Mouse (Mus musculus) neural tube, embryonic 14.5 days (tissue): ENCODE measurements around the gene Rnf183. TPM values are rescaled to one million over a fixed set of nuclear protein-coding genes. Genes with fewer than 3 reads are reported as not detected.

Experiments used
- ATAC-seq: fragments of 200-750 bp; cut with Nextera tagmentation; 2 replicates; pipeline ENCODE4 v1.8.0; 2017; ENCODE audit warnings: low read depth, mild to moderate bottlenecking, moderate TSS enrichment, moderate library complexity
- H3K27ac ChIP-seq: fragments of 300-500 bp; sonication (generic); 2 replicates; pipeline ENCODE4 v1.5.1; 2014; ENCODE audit warnings: low read depth, mild to moderate bottlenecking, control low read depth, low read length, moderate library complexity, mixed read lengths
- H3K27me3 ChIP-seq: fragments of 300-500 bp; sonication (generic); 2 replicates; pipeline ENCODE4 v1.6.1; 2014; ENCODE audit warnings: low read length; ENCODE audit not compliant: control insufficient read depth, insufficient read depth
- H3K36me3 ChIP-seq: fragments of 300-500 bp; sonication (generic); 2 replicates; pipeline ENCODE4 v1.6.1; 2014; ENCODE audit warnings: low read length, mixed read lengths; ENCODE audit not compliant: control insufficient read depth, insufficient read depth
- H3K4me1 ChIP-seq: fragments of 300-500 bp; sonication (generic); 2 replicates; pipeline ENCODE4 v1.6.1; 2014; ENCODE audit warnings: low read length; ENCODE audit not compliant: control insufficient read depth, insufficient read depth
- H3K4me2 ChIP-seq: fragments of 300-500 bp; sonication (generic); 2 replicates; pipeline ENCODE4 v1.6.1; 2014; ENCODE audit warnings: mild to moderate bottlenecking, low read depth, low read length, control low read depth
- H3K4me3 ChIP-seq: fragments of 300-500 bp; sonication (generic); 2 replicates; pipeline ENCODE4 v1.5.1; 2014; ENCODE audit warnings: low read depth, low read length, control low read depth, mixed read lengths
- H3K9ac ChIP-seq: fragments of 300-500 bp; sonication (generic); replicated peaks from 2 replicates; pipeline ENCODE4 v1.6.1; 2014; ENCODE audit warnings: low read depth, mild to moderate bottlenecking, control low read depth, low read length, mixed read lengths
- H3K9me3 ChIP-seq: fragments of 300-500 bp; sonication (generic); 2 replicates; pipeline ENCODE4 v1.6.1; 2016; ENCODE audit warnings: low read length; ENCODE audit not compliant: control insufficient read depth
- WGBS: fragments of 180-500 bp; shearing (Covaris S2); extraction: QIAGEN DNeasy Blood & Tissue Kit; methylation state at CpG from one replicate; pipeline ENCODE4 v1.1.7; 2014; 5-methylcytosine and 5-hydroxymethylcytosine counted together
- polyA plus RNA-seq: library from polyadenylated mRNA; unstranded; fragments of >200 nt; fragmentation: Nextera tagmentation; extraction: Ambion mirVana; gene quantifications from 2 replicates; pipeline ENCODE4 v1.2.1, GENCODE M21; 2014

Rnf183 gene
- polyA plus RNA-seq, 1 experiment from 2014 or later = 0.19 TPM

- Histone ChIP-seq H3K36me3 (no peaks in the 10 kb centered on the region), H3K4me2 (no peak overlapping the region), H3K9ac (no peak overlapping the region), H3K27ac (no peak overlapping the region), H3K4me3 (no peak overlapping the region), H3K9me3 (no peaks in the 10 kb centered on the region), H3K27me3 (no peaks in the 10 kb centered on the region), H3K4me1 (no peaks in the 10 kb centered on the region)
- no peak for ATAC-seq
- 91% methylated on average over 3 of the region's 3 CpGs for WGBS
Observed at GRCm38 (mm10) chr4:62437256-62437778, 2.3 kb upstream of the Rnf183 start.

GRCm38 (mm10) chr4:62433939-62434870, 847 bp downstream of the Rnf183 start:
- no peaks in the 10 kb centered on the region for H3K4me1 ChIP-seq
- H3K27me3 ChIP-seq = no peaks in the 10 kb centered on the region
- no peak overlapping the region for H3K9ac ChIP-seq
- no peaks in the 10 kb centered on the region for H3K9me3 ChIP-seq
- H3K4me3 ChIP-seq = no peak overlapping the region
- WGBS = 81% methylated on average over 7 of the region's 7 CpGs
- ATAC-seq = no peak
- no peak overlapping the region for H3K27ac ChIP-seq
- H3K36me3 ChIP-seq = no peaks in the 10 kb centered on the region
- no peak overlapping the region for H3K4me2 ChIP-seq

GRCm38 (mm10) chr4:62431522-62431921, 3.5 kb downstream of the Rnf183 start:
- H3K9ac ChIP-seq = no peak overlapping the region
- WGBS = 91% methylated on average over 4 of the region's 4 CpGs
- ATAC-seq = no peak
- H3K4me3 ChIP-seq = no peak overlapping the region
- H3K9me3 ChIP-seq = no peaks in the 10 kb centered on the region
- H3K27me3 ChIP-seq = no peaks in the 10 kb centered on the region
- H3K4me1 ChIP-seq = no peaks in the 10 kb centered on the region
- no peak overlapping the region for H3K27ac ChIP-seq
- H3K4me2 ChIP-seq = no peak overlapping the region
- no peaks in the 10 kb centered on the region for H3K36me3 ChIP-seq

GRCm38 (mm10) chr4:62430678-62431077, 4.4 kb downstream of the Rnf183 start:
- H3K9ac ChIP-seq = no peak overlapping the region
- no peaks in the 10 kb centered on the region for H3K36me3 ChIP-seq
- no peaks in the 10 kb centered on the region for H3K9me3 ChIP-seq
- no peak overlapping the region for H3K4me2 ChIP-seq
- H3K27ac ChIP-seq = no peak overlapping the region
- H3K27me3 ChIP-seq = no peaks in the 10 kb centered on the region
- no peak for ATAC-seq
- H3K4me3 ChIP-seq = no peak overlapping the region
- H3K4me1 ChIP-seq = no peaks in the 10 kb centered on the region

GRCm38 (mm10) chr4:62429616-62430015, 5.4 kb downstream of the Rnf183 start:
- no peak for ATAC-seq
- Histone ChIP-seq H3K36me3 (peaks cover 5% of the 10 kb centered on the region), H3K9ac (no peak overlapping the region)

GRCm38 (mm10) chr4:62427978-62428758, 6.9 kb downstream of the Rnf183 start:
- H3K9ac ChIP-seq = no peak overlapping the region
- H3K4me3 ChIP-seq = no peak overlapping the region
- peaks cover 16% of the 10 kb centered on the region for H3K36me3 ChIP-seq
- no peak overlapping the region for H3K27ac ChIP-seq
- H3K4me2 ChIP-seq = no peak overlapping the region
- no peaks in the 10 kb centered on the region for H3K27me3 ChIP-seq
- no peaks in the 10 kb centered on the region for H3K9me3 ChIP-seq
- no peak for ATAC-seq
- no peaks in the 10 kb centered on the region for H3K4me1 ChIP-seq
- 78% methylated on average over 17 of the region's 17 CpGs for WGBS

More at GRCm38 (mm10) chr4:62429616-62430015, 5.4 kb downstream of the Rnf183 start:
- no peaks in the 10 kb centered on the region for H3K9me3 ChIP-seq
- no peak overlapping the region for H3K4me2 ChIP-seq
- no peak overlapping the region for H3K27ac ChIP-seq
- WGBS = 87% methylated on average over 9 of the region's 9 CpGs
- H3K27me3 ChIP-seq = no peaks in the 10 kb centered on the region
- H3K4me1 ChIP-seq = no peaks in the 10 kb centered on the region
- no peak overlapping the region for H3K4me3 ChIP-seq

- Histone ChIP-seq H3K4me3 (no peak overlapping the region), H3K9ac (no peak overlapping the region), H3K4me1 (no peaks in the 10 kb centered on the region), H3K4me2 (no peak overlapping the region), H3K36me3 (peaks cover 33% of the 10 kb centered on the region), H3K27ac (no peak overlapping the region), H3K9me3 (no peaks in the 10 kb centered on the region), H3K27me3 (no peaks in the 10 kb centered on the region)
- no peak for ATAC-seq
- WGBS = 89% methylated on average over 4 of the region's 4 CpGs
Observed at GRCm38 (mm10) chr4:62425891-62426290, 9.2 kb downstream of the Rnf183 start.

GRCm38 (mm10) chr4:62419091-62419490, 16.0 kb downstream of the Rnf183 start:
- Histone ChIP-seq H3K27ac (no peak overlapping the region), H3K4me2 (no peak overlapping the region), H3K36me3 (peaks cover 85% of the 10 kb centered on the region), H3K4me1 (no peaks in the 10 kb centered on the region), H3K27me3 (no peaks in the 10 kb centered on the region), H3K9me3 (no peaks in the 10 kb centered on the region), H3K9ac (no peak overlapping the region), H3K4me3 (no peak overlapping the region)
- WGBS = 97% methylated on average over 6 of the region's 6 CpGs
- no peak for ATAC-seq

- no peaks in the 10 kb centered on the region for H3K27me3 ChIP-seq
- H3K36me3 ChIP-seq = peaks cover 79% of the 10 kb centered on the region
- no peaks in the 10 kb centered on the region for H3K9me3 ChIP-seq
- H3K4me2 ChIP-seq = no peak overlapping the region
- 89% methylated on average over 8 of the region's 8 CpGs for WGBS
- no peak overlapping the region for H3K27ac ChIP-seq
- no peaks in the 10 kb centered on the region for H3K4me1 ChIP-seq
- H3K4me3 ChIP-seq = no peak overlapping the region
- H3K9ac ChIP-seq = no peak overlapping the region
- ATAC-seq = no peak
Observed at GRCm38 (mm10) chr4:62418448-62418847, 16.6 kb downstream of the Rnf183 start.
